21 mouse cellular contexts compared by ENCODE assay signal in genomic region chr13:37121602-37122001, GRCm38 (mm10).
DNase-seq lines count a peak whose midpoint lies in the region; ATAC-seq and TF ChIP-seq lines count a peak whose summit lies in the region.
"Had no signal": no experiment of that assay in that cellular context is flagged by ENCODE, and none has a peak within 500 bp of the region (broad histone marks: within the 10 kb centered on the region; RNA-seq: fewer than 3 reads in every experiment).

No protein-coding gene starts in this region.

- no peak for DNase-seq in liver, embryonic 14.5 days (ENCODE audit: low read depth in 3 of 3, low spot score in 3 of 3)
- DNase-seq in 416B (ENCODE audit: low read depth): peak; percentile 82
- no peak for DNase-seq in layer of hippocampus, adult 2 months (ENCODE audit: low spot score in 2 of 2)
- DNase-seq: cerebellum, postnatal 10 days; gastrocnemius, postnatal 25 days; heart, postnatal 10 days; kidney, adult 9 months; kidney, postnatal 36 days; lung, postnatal 10 days had no signal

- WGBS in liver, embryonic 14.5 days (ENCODE audit: insufficient replicate concordance): 23% methylated on average over 4 of the region's 4 CpGs
- 27% methylated on average over 4 of the region's 4 CpGs for WGBS in liver, embryonic 12.5 days (ENCODE audit: insufficient replicate concordance)
- 90% methylated on average over 4 of the region's 4 CpGs for WGBS in neural tube, embryonic 15.5 days

- H3K9ac ChIP-seq in liver, embryonic 14.5 days (replicated peaks): no peak overlapping the region
- no peak overlapping the region for H3K9ac ChIP-seq in liver, embryonic 12.5 days
- H3K9ac ChIP-seq in neural tube, embryonic 15.5 days (replicated peaks): no peak overlapping the region
- H3K9ac ChIP-seq: forebrain, embryonic 13.5 days; hindbrain, embryonic 13.5 days; limb, embryonic 15.5 days; neural tube, embryonic 12.5 days had no signal

- no peak for ATAC-seq in liver, embryonic 14.5 days (ENCODE audit: insufficient read depth)
- ATAC-seq in liver, embryonic 12.5 days: no peak
- peak; percentile 94 for ATAC-seq in megakaryocyte progenitor cell, adult 5-6 weeks (replicated peaks; ENCODE audit: poor library complexity)
- no peak for ATAC-seq in neural tube, embryonic 15.5 days (ENCODE audit: low FRiP score)
- ATAC-seq: CD4-positive, CD25-positive, alpha-beta regulatory T cell, adult 4 months; forebrain, embryonic 13.5 days; midbrain, embryonic 16.5 days had no signal

- no peaks in the 10 kb centered on the region for H3K27me3 ChIP-seq in liver, embryonic 14.5 days (ENCODE audit: control insufficient read depth, insufficient read depth, low read length)
- H3K27me3 ChIP-seq in liver, embryonic 12.5 days (replicated peaks): no peaks in the 10 kb centered on the region
- H3K27me3 ChIP-seq in neural tube, embryonic 15.5 days (replicated peaks): no peaks in the 10 kb centered on the region
- H3K27me3 ChIP-seq: forebrain, embryonic 13.5 days; hindbrain, embryonic 13.5 days; limb, embryonic 15.5 days; neural tube, embryonic 12.5 days had no signal

- no peak for TF ChIP-seq POLR2A in bone marrow macrophage, adult 2 months (IDR thresholded peaks at IDR 0.05; ENCODE audit: borderline replicate concordance, low read depth, low read length)

- no peak overlapping the region for H3K4me2 ChIP-seq in liver, embryonic 14.5 days (ENCODE audit: low read depth)
- no peak overlapping the region for H3K4me2 ChIP-seq in liver, embryonic 12.5 days
- no peak overlapping the region for H3K4me2 ChIP-seq in neural tube, embryonic 15.5 days
- H3K4me2 ChIP-seq: forebrain, embryonic 13.5 days; hindbrain, embryonic 13.5 days; limb, embryonic 15.5 days; neural tube, embryonic 12.5 days had no signal

- no peaks in the 10 kb centered on the region for H3K9me3 ChIP-seq in liver, embryonic 14.5 days (ENCODE audit: control insufficient read depth, low read length)
- H3K9me3 ChIP-seq in liver, embryonic 12.5 days (replicated peaks): no peaks in the 10 kb centered on the region
- H3K9me3 ChIP-seq in neural tube, embryonic 15.5 days (replicated peaks): no peaks in the 10 kb centered on the region
- H3K9me3 ChIP-seq: forebrain, embryonic 13.5 days; G1E; heart, embryonic 10.5 days; hindbrain, embryonic 13.5 days; limb, embryonic 15.5 days; neural tube, embryonic 12.5 days had no signal

- H3K27ac ChIP-seq in liver, embryonic 14.5 days: no peak overlapping the region
- H3K27ac ChIP-seq in liver, embryonic 12.5 days: no peak overlapping the region
- H3K27ac ChIP-seq in bone marrow macrophage, adult 2 months (ENCODE audit: insufficient read depth, low read depth, low read length): peak overlapping the region; percentile 11; the same call in 1 of the 2 replicates
- H3K27ac ChIP-seq in layer of hippocampus, adult 2 months: no peak overlapping the region
- no peak overlapping the region for H3K27ac ChIP-seq in neural tube, embryonic 15.5 days (replicated peaks)
- H3K27ac ChIP-seq: forebrain, embryonic 13.5 days; heart, embryonic 10.5 days; hindbrain, embryonic 13.5 days; limb, embryonic 15.5 days; neural tube, embryonic 12.5 days had no signal

- H3K36me3 ChIP-seq in liver, embryonic 14.5 days (replicated peaks; ENCODE audit: control insufficient read depth, insufficient read depth, low read depth): no peaks in the 10 kb centered on the region
- no peaks in the 10 kb centered on the region for H3K36me3 ChIP-seq in liver, embryonic 12.5 days
- H3K36me3 ChIP-seq in neural tube, embryonic 15.5 days: no peaks in the 10 kb centered on the region
- H3K36me3 ChIP-seq: G1E; heart, embryonic 10.5 days; hindbrain, embryonic 13.5 days; limb, embryonic 15.5 days; neural tube, embryonic 12.5 days had no signal

- no peaks in the 10 kb centered on the region for H3K4me1 ChIP-seq in liver, embryonic 14.5 days (replicated peaks; ENCODE audit: control insufficient read depth in 2 of 2, insufficient read depth in 2 of 2, low read length in 1 of 2)
- H3K4me1 ChIP-seq in liver, embryonic 12.5 days: no peaks in the 10 kb centered on the region
- peaks cover 17% of the 10 kb centered on the region for H3K4me1 ChIP-seq in bone marrow macrophage, adult 2 months (ENCODE audit: control insufficient read depth, insufficient read depth, low read length)
- H3K4me1 ChIP-seq in neural tube, embryonic 15.5 days: no peaks in the 10 kb centered on the region
- H3K4me1 ChIP-seq: forebrain, embryonic 13.5 days; heart, embryonic 10.5 days; hindbrain, embryonic 13.5 days; limb, embryonic 15.5 days; neural tube, embryonic 12.5 days had no signal

- no peak overlapping the region for H3K4me3 ChIP-seq in liver, embryonic 14.5 days (ENCODE audit: insufficient read depth in 1 of 2, low read depth in 2 of 2, low read length in 2 of 2)
- no peak overlapping the region for H3K4me3 ChIP-seq in liver, embryonic 12.5 days
- H3K4me3 ChIP-seq in bone marrow macrophage, adult 2 months (ENCODE audit: insufficient read depth, low read length): no peak overlapping the region
- H3K4me3 ChIP-seq in layer of hippocampus, adult 2 months: no peak overlapping the region
- no peak overlapping the region for H3K4me3 ChIP-seq in neural tube, embryonic 15.5 days (replicated peaks)
- H3K4me3 ChIP-seq: forebrain, embryonic 13.5 days; heart, embryonic 10.5 days; hindbrain, embryonic 13.5 days; limb, embryonic 15.5 days; neural tube, embryonic 12.5 days had no signal

- TF ChIP-seq CTCF in liver, embryonic 14.5 days (IDR thresholded peaks at IDR 0.05; ENCODE audit: low read depth): no peak
- TF ChIP-seq CTCF in bone marrow macrophage, adult 2 months (IDR thresholded peaks at IDR 0.05; ENCODE audit: low read depth, low read length): no peak
- no peak for TF ChIP-seq CTCF in layer of hippocampus, adult 2 months (conservative IDR thresholded peaks at IDR 0.05)

- peak; percentile 14; the same call in 1 of the 2 replicates for TF ChIP-seq EP300 in liver, embryonic 14.5 days (IDR thresholded peaks at IDR 0.05; ENCODE audit: low read depth)
